Mouse (Mus musculus) monocyte, adult 2 months (primary cell): ENCODE data around the gene Gm11639.
"Not testable (repeated sequence)": the region's sequence is repeated elsewhere in the genome, so short reads cannot be mapped to it uniquely, and the experiment has no call there.

Experiments used
- DNase-seq, 2 experiments: peaks; one replicate each; pipeline ENCODE4 v3.0.0; 2022; ENCODE audit warnings: low spot score in 2 of 2, low read depth in 1 of 2

Gene Gm11639

DNA sequence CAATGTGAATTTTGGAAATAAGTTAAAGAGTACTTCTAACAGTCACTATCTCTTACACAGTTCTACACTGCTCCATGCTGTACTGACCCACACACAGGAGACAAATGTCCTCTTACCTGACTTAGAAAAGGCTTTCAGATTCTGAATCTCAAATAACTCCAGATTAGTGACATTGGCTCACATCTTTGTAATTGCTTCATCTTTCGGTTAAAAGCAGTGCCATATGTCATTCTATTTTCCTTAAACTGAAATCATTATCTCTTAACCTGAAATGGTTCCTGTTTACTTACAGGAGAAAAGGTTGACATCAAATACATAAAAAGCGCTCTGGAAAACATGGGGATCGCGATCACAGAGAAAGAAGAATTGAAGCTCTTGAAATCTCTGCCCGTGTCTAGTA, 377.8 kb downstream of the Gm11639 start, which contains the start of gene Efcab3:
TSS of gene Efcab3 (plus strand) at position 301 of the 400 bp plus-strand sequence.
- DNase-seq, result no peak

GRCm38 (mm10) chr11:105112448-105112847, 426.9 kb downstream of the Gm11639 start:
- not testable (repeated sequence) for DNase-seq

DNA sequence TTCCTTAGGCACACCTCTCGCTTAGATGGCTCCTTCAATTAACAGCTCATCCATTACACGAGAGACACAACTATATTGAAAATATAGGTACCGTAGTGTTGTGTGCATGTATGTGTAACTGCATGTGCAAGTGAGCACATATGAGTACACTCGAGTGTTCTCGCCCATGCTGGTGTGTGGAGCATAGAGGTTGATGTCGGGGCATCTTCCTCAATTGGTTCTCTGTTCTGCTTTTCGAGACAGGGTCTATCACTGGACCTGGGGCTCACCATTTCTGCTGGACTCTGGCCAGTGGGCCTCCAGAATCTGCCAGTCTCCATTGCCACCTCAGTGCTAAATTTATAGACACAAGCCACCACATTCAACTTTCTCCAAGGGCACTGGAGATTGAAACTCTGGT, 432.3 kb downstream of the Gm11639 start:
- DNase-seq, result no peak

DNA sequence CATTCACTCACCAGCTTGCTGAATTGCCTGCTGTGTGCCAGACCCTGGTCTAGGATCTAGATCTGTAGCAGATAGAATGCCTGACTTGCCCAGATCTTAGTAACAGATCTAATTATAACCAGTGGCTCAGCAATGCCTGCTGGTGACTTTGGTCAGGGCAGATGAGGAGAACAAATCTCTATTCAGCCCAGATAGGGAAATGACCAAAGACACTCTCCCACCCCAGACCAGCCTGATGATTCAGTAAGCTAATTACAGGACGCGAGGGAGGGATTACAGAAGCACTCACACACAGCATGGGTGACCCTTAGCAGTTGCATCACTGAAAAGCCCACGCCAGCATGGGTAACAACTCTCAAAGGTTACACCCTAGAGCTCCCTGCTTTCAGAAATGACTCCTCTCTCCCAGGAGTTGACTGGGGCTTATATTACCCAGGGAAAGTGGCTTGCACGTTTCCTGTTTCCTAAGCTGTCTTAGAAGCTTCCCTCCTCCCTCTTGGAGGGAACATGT, 435.1 kb downstream of the Gm11639 start:
- no peak for DNase-seq

DNA sequence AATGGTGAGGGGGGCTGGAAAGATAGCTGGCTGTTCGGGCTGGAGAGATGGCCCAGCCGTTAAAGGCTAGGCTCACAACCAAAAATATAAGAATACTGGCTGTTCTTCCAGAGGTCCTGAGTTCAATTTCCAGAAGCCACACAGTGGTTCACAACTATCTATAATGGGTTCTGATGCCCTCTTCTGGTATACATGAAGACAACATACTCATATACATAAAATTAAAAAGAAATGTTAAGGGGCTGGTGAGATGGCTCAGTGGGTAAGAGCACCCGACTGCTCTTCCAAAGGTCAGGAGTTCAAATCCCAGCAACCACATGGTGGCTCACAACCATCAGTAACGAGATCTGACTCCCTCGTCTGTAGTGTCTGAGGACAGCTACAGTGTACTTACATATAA, 436.3 kb downstream of the Gm11639 start:
- DNase-seq, result not testable (repeated sequence)

GRCm38 (mm10) chr11:105123986-105124385, 438.5 kb downstream of the Gm11639 start:
- DNase-seq, result no peak

GRCm38 (mm10) chr11:105125735-105126519, 440.4 kb downstream of the Gm11639 start, which contains the start of gene Mettl2:
TSS of gene Mettl2 (plus strand) at chr11:105126425.
- DNase-seq, result peak; percentile 28 to 59

DNA sequence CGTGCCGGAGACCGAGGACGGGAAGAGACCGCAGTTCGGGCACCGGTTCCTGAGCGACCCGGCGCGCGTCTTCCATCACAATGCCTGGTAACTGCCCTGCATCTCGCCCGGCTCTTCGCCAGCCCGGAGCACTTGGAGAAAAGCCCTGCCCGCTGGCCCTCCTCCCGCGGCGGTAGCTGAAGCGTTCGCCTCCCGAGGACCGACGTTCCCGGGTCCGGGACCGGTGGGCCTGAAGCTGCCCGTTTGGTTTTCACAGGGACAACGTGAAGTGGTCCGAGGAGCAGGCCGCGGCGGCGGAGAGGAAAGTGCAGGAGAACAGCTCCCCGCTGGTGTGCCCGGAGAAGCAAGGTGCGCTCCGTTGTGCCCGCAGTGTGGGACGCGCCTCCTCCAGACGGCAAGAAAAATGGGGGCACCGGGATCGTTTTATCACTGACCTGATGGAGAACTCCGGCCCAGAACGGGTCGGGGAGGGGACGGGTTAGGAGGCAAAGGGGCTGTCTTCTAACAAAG, 441.1 kb downstream of the Gm11639 start:
- no peak for DNase-seq

DNA sequence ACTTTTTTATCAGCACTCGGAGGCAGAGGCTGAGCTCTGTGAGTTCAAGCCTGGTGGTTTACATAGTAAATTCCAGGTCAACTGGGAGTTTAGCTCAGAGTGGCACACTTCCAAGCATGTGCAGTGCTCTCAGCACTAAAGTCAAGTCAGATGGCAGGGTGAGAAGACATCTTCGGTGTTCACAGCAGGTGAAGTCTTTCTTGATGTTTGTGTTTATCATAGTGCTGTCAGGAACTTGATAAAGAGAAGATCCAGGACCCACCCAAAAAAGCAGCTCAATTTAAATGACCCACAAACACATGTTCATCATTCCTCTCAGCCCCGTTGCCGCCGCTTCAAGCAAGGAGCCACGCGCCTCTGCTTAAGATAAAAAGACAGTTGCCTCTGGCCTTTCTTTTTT, 450.2 kb downstream of the Gm11639 start:
- DNase-seq, result no peak

DNA sequence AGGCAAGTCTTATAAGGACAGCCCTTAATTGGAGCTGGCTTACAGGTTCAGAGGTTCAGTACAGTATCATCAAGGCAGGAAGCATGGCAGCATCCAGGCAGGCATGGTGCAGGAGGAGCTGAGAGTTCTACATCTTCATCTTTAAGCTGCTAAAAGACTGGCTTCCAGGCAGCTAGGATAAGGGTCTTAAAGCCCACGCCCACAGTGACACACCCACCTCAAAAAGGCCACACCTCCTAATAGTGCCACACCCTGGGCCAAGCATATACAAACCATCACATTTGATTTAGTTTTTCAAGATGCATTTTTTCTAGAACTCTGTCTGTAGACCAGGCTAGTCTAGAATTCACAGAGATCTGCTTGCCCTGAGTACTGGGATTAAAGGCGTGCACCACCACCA, 451.7 kb downstream of the Gm11639 start:
- DNase-seq, result not testable (repeated sequence)

GRCm38 (mm10) chr11:105140512-105140911, 455.0 kb downstream of the Gm11639 start:
- DNase-seq, result not testable (repeated sequence)

GRCm38 (mm10) chr11:105141115-105141514, 455.6 kb downstream of the Gm11639 start:
- DNase-seq, result no peak

GRCm38 (mm10) chr11:105143564-105143963, 458.1 kb downstream of the Gm11639 start:
- DNase-seq, result no peak

- DNase-seq, result no peak
Measured at GRCm38 (mm10) chr11:105144084-105144483, 458.6 kb downstream of the Gm11639 start.

GRCm38 (mm10) chr11:105144508-105145210, 459.2 kb downstream of the Gm11639 start:
- DNase-seq, result no peak

DNA sequence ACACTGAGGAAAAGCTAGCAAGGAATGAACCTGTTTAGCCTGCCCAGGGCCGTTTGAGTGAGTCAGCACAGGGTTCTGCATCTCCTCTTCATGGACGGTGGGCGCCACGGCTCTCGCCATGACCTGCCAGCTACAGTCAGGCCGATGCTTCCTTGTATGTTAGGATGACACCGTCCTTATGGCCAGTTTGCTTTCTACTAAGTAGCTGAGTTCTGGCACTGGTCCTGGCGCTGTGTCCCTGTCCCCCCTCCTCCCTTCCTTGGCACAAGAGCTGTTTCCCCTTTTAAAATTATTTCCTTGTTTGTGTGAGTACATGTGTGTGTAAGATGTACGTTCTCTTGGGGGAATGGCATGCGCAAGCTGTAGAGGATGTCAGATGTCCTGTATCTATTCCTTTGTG, 459.7 kb downstream of the Gm11639 start:
- DNase-seq, result no peak

GRCm38 (mm10) chr11:105146593-105146992, 461.1 kb downstream of the Gm11639 start, which contains the start of gene Gm10842:
TSS of gene Gm10842 (plus strand) at chr11:105146893.
- no peak for DNase-seq

DNA sequence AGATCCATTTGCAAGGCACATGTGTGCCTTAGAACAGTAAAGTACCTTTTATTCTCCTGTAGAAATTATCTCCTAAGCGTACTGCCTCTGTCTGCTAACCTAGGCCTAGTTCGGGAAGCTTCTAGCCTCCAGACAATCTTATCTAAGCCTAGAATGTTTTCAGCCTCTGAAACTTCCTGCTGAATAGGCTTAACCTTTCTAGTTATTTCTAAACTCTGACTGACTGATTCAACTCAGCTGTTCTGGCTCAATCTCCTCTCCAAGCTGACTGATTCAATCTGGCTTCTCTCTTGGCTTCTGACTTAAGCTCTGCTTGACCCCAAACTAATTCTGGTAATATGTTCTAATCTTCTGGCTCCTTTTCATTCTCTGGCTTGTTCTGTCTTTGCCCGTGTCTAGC, 463.8 kb downstream of the Gm11639 start:
- no peak for DNase-seq

DNA sequence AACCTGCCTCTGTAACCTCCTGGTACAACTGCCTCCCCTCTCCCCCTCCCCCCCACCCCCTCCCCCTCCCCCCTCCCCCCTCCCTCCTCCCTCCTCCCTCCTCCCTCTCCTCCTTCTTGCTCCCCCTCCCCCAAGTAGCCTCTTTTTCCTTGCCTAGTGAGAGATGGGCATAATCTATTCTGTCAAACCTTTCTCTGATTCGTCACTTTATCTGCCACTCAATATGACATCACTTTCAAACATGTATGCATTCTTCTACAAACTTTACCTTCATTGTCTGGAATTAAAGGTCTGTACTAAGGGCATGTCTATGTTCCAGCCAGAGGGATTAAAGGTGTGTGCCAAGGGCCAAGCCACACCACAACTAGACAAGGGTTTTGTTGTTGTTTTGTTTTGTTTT, 464.3 kb downstream of the Gm11639 start:
- no peak for DNase-seq

GRCm38 (mm10) chr11:105150691-105151090, 465.2 kb downstream of the Gm11639 start:
- no peak for DNase-seq

DNA sequence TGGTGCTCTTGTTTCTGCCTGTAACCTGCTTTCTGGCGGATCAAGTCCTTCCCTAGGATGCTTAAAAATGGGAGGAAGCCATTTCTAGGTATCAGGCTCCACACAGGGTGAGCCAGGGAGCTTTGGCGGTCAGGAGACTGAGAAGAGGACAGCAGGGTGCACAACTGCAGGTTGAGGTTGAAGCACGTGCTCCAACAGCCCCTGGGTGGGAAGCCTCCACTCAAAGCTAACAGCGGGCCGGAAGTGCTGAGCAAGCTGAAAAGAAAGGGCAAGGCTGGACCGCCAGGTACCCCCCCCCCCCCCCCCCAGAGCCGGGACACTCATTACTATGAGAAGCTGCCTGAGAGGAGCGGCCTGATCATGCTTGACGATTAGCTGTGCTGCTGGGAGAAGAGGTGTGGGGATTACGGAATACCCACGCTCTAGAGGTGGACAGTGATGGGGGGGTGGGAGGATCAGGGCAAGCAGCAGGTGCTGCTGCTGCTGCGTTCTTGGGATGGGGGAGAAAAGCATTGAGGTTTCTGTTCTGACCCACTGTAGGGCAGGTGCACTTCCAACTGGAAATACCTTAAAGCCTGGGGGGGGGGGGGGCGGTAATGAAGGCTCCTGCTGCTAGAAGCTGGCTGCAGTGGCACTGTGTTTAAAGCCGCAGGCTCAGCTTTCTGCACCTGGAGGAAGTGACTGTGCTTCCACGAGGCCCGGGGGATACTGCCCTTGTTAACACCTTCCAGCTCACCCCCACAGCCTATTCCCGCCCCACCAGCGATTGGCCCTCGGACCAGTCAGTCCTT, 465.9 kb downstream of the Gm11639 start:
- no peak for DNase-seq
